Mouse (Mus musculus) Patski (cell line): ENCODE results near the gene N4bp3. TPM values are rescaled to one million over a fixed set of nuclear protein-coding genes. Genes with fewer than 3 reads are reported as not detected.

ENCODE experiments used
- ATAC-seq: fragments of 100-300 bp; one replicate; pipeline ENCODE4 v1.8.0; 2021
- CTCF ChIA-PET: fragments of 350-600 bp; sonication (Branson Sonifier 250); formaldehyde crosslinking; loops from one replicate; lab custom pipeline; 2022; ENCODE audit warnings: inconsistent platforms; lab: Charles Lee
- POLR2A ChIA-PET: fragments of 350-600 bp; sonication (Branson Sonifier 250); formaldehyde crosslinking; loops from one replicate; lab custom pipeline; 2022; ENCODE audit warnings: antibody characterized with exemption, inconsistent platforms; lab: Charles Lee
- DNase-seq: peaks from one replicate; pipeline ENCODE4 v3.0.0-alpha.2; 2011; ENCODE audit warnings: low read depth, low spot score
- H3K27me3 ChIP-seq: fragments of 371-371 bp; one replicate; pipeline ENCODE4 v1.5.1; 2021
- CTCF ChIP-seq: fragments of 100-300 bp; IDR thresholded peaks from one replicate; pipeline ENCODE4 v1.5.1; 2021
- in situ Hi-C: fragments of 300-500 bp; cut with MboI; formaldehyde crosslinking; loops from 3 replicates; pipeline ENCODE4 v1.11.1; 2018; ENCODE audit warnings: low pct_unique_long_range_greater_than_20kb, mixed read lengths
- polyA plus RNA-seq: library from polyadenylated mRNA; unstranded; gene quantifications from one replicate; pipeline ENCODE4 v1.2.3, GENCODE M21; 2021

N4bp3 gene
- polyA plus RNA-seq, 1 experiment from 2014 or later = 25.0 TPM

- ChIA-PET POLR2A (interaction anchor here (1.0 kb wide), 1 partner anchor 12 kb away, joined by 4 read pairs; no protein-coding TSS in a partner anchor), CTCF (interaction anchor here (0.7 kb wide), 1 partner anchor 9 kb away, joined by 3 read pairs; no protein-coding TSS in a partner anchor)
- no peaks in the 10 kb centered on the region for H3K27me3 ChIP-seq
- in situ Hi-C loops = no loop called here
- DNase-seq (no peak), ATAC-seq (no peak)
- TF ChIP-seq CTCF = no peak
These were observed 56.8 kb downstream of the N4bp3 start for GRCm38 (mm10) chr11:51593849-51594248.

GRCm38 (mm10) chr11:51593368-51593767 lies 57.3 kb downstream of the N4bp3 start:
- DNase-seq (no peak), ATAC-seq (no peak)
- no peaks in the 10 kb centered on the region for H3K27me3 ChIP-seq
- in situ Hi-C loops = no loop called here
- CTCF ChIA-PET = interaction anchor here (0.7 kb wide), 1 partner anchor 8 kb away, joined by 3 read pairs; no protein-coding TSS in a partner anchor
- POLR2A ChIA-PET = interaction anchor here (1.0 kb wide), 1 partner anchor 12 kb away, joined by 4 read pairs; no protein-coding TSS in a partner anchor
- no peak for TF ChIP-seq CTCF

Other genes with a start within 250 kb of the N4bp3 start
- gene Phykpl, start 66.1 kb downstream of the N4bp3 start, polyA plus RNA-seq = 18.4 TPM
- 520 TPM for gene Hnrnpab, start 44.0 kb downstream of the N4bp3 start, polyA plus RNA-seq
- 69.0 TPM for gene Nhp2, start 31.1 kb downstream of the N4bp3 start, polyA plus RNA-seq
- 49.4 TPM for gene Rmnd5b, start 14.9 kb downstream of the N4bp3 start, polyA plus RNA-seq
- 8.3 TPM for gene D930048N14Rik, start 112 bp upstream of the N4bp3 start, polyA plus RNA-seq
- 67.1 TPM for gene 0610009B22Rik, start 38.0 kb upstream of the N4bp3 start, polyA plus RNA-seq
- gene Sec24a, start 112.8 kb upstream of the N4bp3 start, polyA plus RNA-seq = 18.8 TPM
- gene Sar1b, start 112.8 kb upstream of the N4bp3 start, polyA plus RNA-seq = 91.0 TPM
- gene Jade2, start 206.8 kb upstream of the N4bp3 start, polyA plus RNA-seq = 31.6 TPM